Mouse (Mus musculus) frontal cortex, postnatal 10 days (tissue): ENCODE measurements around the gene Gpr31b.
"Not testable (repeated sequence)": the region's sequence is repeated elsewhere in the genome, so short reads cannot be mapped to it uniquely, and the experiment has no call there.

Experiments used
- DNase-seq, 2 experiments: peaks; one replicate each; pipeline ENCODE4 v3.0.0; 2022; ENCODE audit warnings: low spot score in 2 of 2, mixed read lengths in 1 of 2

Gpr31b gene

GRCm38 (mm10) chr17:13052124-13052813 is at the start of gene Gpr31b:
Gpr31b (minus strand) TSS chr17:13052296.
- DNase-seq = not testable (repeated sequence)

- not testable (repeated sequence) for DNase-seq
Observed at GRCm38 (mm10) chr17:13092960-13093359, 40.9 kb upstream of the Gpr31b start.

GRCm38 (mm10) chr17:13092100-13092764 is 40.1 kb upstream of the Gpr31b start:
- DNase-seq = not testable (repeated sequence)

- not testable (repeated sequence) for DNase-seq
Observed at GRCm38 (mm10) chr17:13091510-13091909, 39.4 kb upstream of the Gpr31b start.

GRCm38 (mm10) chr17:13069227-13069626 is 17.1 kb upstream of the Gpr31b start:
- DNase-seq = not testable (repeated sequence)

- DNase-seq = not testable (repeated sequence)
Observed at GRCm38 (mm10) chr17:13067864-13068385, 15.8 kb upstream of the Gpr31b start.

GRCm38 (mm10) chr17:13062882-13063281 is 10.8 kb upstream of the Gpr31b start:
- DNase-seq = not testable (repeated sequence)

- DNase-seq = not testable (repeated sequence)
Observed at GRCm38 (mm10) chr17:13060804-13061203, 8.7 kb upstream of the Gpr31b start, which contains the start of gene Tcp10b. Tcp10b (plus strand) TSS chr17:13061104.

- peak; percentile 52 to 58 for DNase-seq
Observed at GRCm38 (mm10) chr17:13043846-13044673, 8.0 kb downstream of the Gpr31b start.

GRCm38 (mm10) chr17:13036627-13037192 is 15.4 kb downstream of the Gpr31b start:
- not testable (repeated sequence) for DNase-seq

GRCm38 (mm10) chr17:13013316-13013715 is 38.8 kb downstream of the Gpr31b start:
- DNase-seq = no peak

GRCm38 (mm10) chr17:13009887-13010286 is 42.2 kb downstream of the Gpr31b start:
- DNase-seq = no peak

- no peak for DNase-seq
Observed at GRCm38 (mm10) chr17:13008528-13008927, 43.6 kb downstream of the Gpr31b start.

- peak; percentile 95 to 97 for DNase-seq
Observed at GRCm38 (mm10) chr17:13007730-13008425, 44.2 kb downstream of the Gpr31b start.

GRCm38 (mm10) chr17:13006984-13007383 is 45.1 kb downstream of the Gpr31b start:
- no peak for DNase-seq

GRCm38 (mm10) chr17:13006546-13006945 is 45.5 kb downstream of the Gpr31b start, which contains the start of gene Sod2:
Sod2 (plus strand) TSS chr17:13006846.
- not testable (repeated sequence) for DNase-seq

GRCm38 (mm10) chr17:13004436-13004835 is 47.7 kb downstream of the Gpr31b start:
- DNase-seq = not testable (repeated sequence)

GRCm38 (mm10) chr17:13002243-13002642 is 49.9 kb downstream of the Gpr31b start:
- DNase-seq = not testable (repeated sequence)
